Mouse (Mus musculus) heart, embryonic 15.5 days (tissue): Measurements from ENCODE around the gene Il2rb. TPM values are rescaled to one million over a fixed set of nuclear protein-coding genes. Genes with fewer than 3 reads are reported as not detected.

ENCODE experiments used
- ATAC-seq: fragments of 200-750 bp; cut with Nextera tagmentation; replicated peaks from 2 replicates; pipeline ENCODE4 v1.8.0; 2017; ENCODE audit warnings: low read depth, moderate TSS enrichment; ENCODE audit not compliant: insufficient number of reproducible peaks, insufficient read depth, low FRiP score
- H3K27ac ChIP-seq: fragments of 300-500 bp; sonication (generic); 2 replicates; pipeline ENCODE4 v1.5.1; 2015; ENCODE audit warnings: mild to moderate bottlenecking, inconsistent platforms
- H3K27me3 ChIP-seq: fragments of 300-500 bp; sonication (generic); 2 replicates; pipeline ENCODE4 v1.6.1; 2015; ENCODE audit warnings: inconsistent platforms
- H3K36me3 ChIP-seq: fragments of 300-500 bp; sonication (generic); 2 replicates; pipeline ENCODE4 v1.6.1; 2015; ENCODE audit warnings: mild to moderate bottlenecking, inconsistent platforms
- H3K4me1 ChIP-seq: fragments of 300-500 bp; sonication (generic); replicated peaks from 2 replicates; pipeline ENCODE4 v1.6.1; 2015; ENCODE audit warnings: inconsistent platforms
- H3K4me2 ChIP-seq: fragments of 300-500 bp; sonication (generic); 2 replicates; pipeline ENCODE4 v1.6.1; 2015; ENCODE audit warnings: inconsistent platforms, mild to moderate bottlenecking, moderate library complexity
- H3K4me3 ChIP-seq: fragments of 300-500 bp; sonication (generic); 2 replicates; pipeline ENCODE4 v1.5.1; 2015; ENCODE audit warnings: mild to moderate bottlenecking, inconsistent platforms
- H3K9ac ChIP-seq: fragments of 300-500 bp; sonication (generic); 2 replicates; pipeline ENCODE4 v1.6.1; 2015; ENCODE audit warnings: mild to moderate bottlenecking, inconsistent platforms
- H3K9me3 ChIP-seq: fragments of 300-500 bp; sonication (generic); replicated peaks from 2 replicates; pipeline ENCODE4 v1.6.1; 2016; ENCODE audit warnings: inconsistent platforms
- WGBS: fragments of 180-500 bp; shearing (Covaris S2); methylation state at CpG from one replicate; pipeline ENCODE4 v1.1.7; 2015; ENCODE audit warnings: mixed read lengths; 5-methylcytosine and 5-hydroxymethylcytosine counted together
- polyA plus RNA-seq: library from polyadenylated mRNA; unstranded; fragments of >200 nt; fragmentation: Nextera tagmentation; extraction: Ambion mirVana; gene quantifications from 2 replicates; pipeline ENCODE4 v1.2.1, GENCODE M21; 2015

Gene Il2rb
- polyA plus RNA-seq, 1 experiment from 2014 or later: 0.30 TPM

DNA sequence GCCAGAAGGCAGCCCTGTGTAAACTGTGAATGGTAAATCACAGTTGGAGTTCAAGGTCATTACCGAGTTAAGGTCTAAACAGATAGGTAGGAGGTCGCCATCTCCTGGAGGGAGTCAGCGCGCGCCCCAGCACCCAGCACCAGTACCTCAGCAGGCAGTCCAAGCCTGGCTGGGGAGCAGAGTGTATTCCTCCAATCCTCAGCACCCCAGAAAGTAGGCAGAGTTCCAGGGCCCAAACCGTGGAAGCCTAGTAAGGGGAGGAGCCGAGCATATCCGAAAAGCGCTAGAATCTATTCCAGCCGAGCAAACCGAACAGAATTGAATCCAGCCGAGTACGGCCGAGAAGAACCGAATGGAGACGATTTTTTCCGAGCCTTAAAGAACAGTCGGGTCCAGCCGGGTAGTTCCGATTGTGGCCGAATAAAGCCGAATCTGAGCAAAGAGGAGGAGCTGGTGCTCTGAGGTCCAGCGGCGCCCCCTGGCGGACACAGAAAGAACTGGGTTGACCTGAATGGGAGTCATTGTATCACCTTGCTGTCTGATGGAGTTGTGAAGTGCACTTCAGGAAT is 36.9 kb upstream of the Il2rb start:
- Histone ChIP-seq H3K36me3 (no peaks in the 10 kb centered on the region), H3K27ac (peak overlapping the region; percentile 94), H3K4me1 (peaks cover 44% of the 10 kb centered on the region), H3K4me3 (peak overlapping the region; percentile 32), H3K4me2 (peak overlapping the region; percentile 49), H3K27me3 (no peaks in the 10 kb centered on the region; the same call in 1 of the 2 replicates), H3K9ac (peak overlapping the region; percentile 26), H3K9me3 (no peaks in the 10 kb centered on the region)
- under 1% methylated on average over 25 of the region's 25 CpGs for whole genome bisulfite sequencing
- peak; percentile 82 for ATAC-seq

DNA sequence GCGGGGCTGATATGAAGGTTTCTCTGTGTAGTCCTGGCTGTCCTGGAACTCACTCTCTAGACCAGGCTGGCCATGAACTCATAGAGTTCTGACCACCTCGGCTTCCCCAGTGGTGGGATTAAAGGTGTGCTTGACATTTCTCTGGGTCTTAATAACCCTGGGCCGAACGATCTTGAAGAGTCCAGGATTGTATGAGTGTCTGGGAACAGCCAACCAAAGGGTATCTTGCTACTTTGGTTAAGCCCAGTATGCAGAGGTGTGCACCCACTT is 36.3 kb upstream of the Il2rb start:
- no peaks in the 10 kb centered on the region; the same call in 1 of the 2 replicates for H3K27me3 ChIP-seq
- peak overlapping the region; percentile 49 for H3K4me2 ChIP-seq
- peak overlapping the region; percentile 94 for H3K27ac ChIP-seq
- 62% methylated on average over 4 of the region's 4 CpGs for WGBS
- peak overlapping the region; percentile 26 for H3K9ac ChIP-seq
- H3K4me3 ChIP-seq: peak overlapping the region; percentile 32
- no peaks in the 10 kb centered on the region for H3K9me3 ChIP-seq
- peaks cover 44% of the 10 kb centered on the region for H3K4me1 ChIP-seq
- no peak for ATAC-seq
- H3K36me3 ChIP-seq: no peaks in the 10 kb centered on the region

DNA sequence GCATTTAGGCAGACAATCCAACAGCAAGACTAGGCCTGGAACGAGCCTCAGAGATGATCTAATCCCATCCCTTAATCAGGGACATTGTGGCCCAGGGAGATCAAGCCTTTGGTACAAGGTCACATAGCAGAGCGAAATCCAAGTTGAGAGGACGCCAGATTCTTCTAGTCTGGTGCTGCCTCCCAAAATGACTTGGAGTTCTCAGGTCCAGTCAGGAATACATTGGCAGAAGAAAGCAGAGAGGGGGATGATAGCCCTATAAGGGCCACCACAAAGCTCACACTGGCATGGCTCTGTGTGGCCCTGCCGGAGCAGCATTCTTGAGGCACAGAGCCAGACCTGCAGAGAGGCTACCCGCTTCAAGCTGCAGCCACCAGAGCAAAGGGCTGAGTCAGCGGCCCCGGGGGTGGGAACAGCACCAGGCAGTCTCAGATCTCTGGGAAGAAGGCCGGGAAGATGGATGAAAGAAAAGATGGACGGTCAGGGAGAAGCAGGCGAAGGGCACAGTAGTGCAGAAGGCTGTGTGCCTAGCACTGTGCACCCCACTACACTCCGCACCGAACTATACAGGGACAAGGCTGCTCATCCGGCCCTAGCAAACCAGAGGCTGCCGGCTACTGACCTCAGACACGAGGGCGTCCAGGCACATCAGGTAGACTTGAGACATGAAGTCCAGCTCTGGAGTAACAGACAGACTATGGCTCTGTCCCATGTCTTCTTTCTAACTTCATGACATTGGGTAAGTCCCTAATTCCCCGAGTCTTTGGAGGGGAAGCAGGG is 35.8 kb upstream of the Il2rb start, which contains the start of gene C1qtnf6:
Gene C1qtnf6, minus strand, starts transcription at position 746 of the 780 bp plus-strand sequence.
- Histone ChIP-seq H3K9ac (peak within 1 kb of the TSS; percentile 26), H3K27me3 (no peaks in the 10 kb centered on the region; the same call in 1 of the 2 replicates), H3K4me2 (peak within 1 kb of the TSS; percentile 49), H3K36me3 (no peaks in the 10 kb centered on the region), H3K27ac (peak within 1 kb of the TSS; percentile 94), H3K4me3 (peak within 1 kb of the TSS; percentile 32), H3K4me1 (peaks cover 44% of the 10 kb centered on the region), H3K9me3 (no peaks in the 10 kb centered on the region)
- WGBS: 61% methylated on average over 17 of the region's 17 CpGs
- no peak for ATAC-seq

DNA sequence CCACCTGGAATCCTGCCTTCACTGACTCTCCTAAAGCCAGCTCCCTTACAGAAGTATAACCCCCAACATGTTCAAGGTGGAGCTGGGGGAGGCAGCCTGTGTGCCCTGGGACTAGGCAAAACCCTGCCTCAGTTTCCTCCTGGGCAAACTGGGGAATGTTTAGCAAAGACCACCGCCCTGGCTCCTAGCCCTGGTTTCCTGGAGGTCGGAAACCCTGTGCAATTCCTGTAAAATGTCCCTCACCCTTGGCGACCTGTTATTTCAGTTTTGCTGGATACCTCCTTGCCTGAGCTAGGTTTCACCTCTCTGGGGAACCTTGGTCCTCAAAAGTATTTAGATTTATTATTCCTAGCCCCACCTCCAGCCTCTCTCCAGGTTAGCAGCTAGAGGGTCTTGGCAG is 35.1 kb upstream of the Il2rb start:
- peak overlapping the region; percentile 72 for H3K4me2 ChIP-seq
- peak overlapping the region; percentile 26; the same call in 1 of the 2 replicates for H3K9ac ChIP-seq
- H3K36me3 ChIP-seq: no peaks in the 10 kb centered on the region
- WGBS: 72% methylated on average over 3 of the region's 3 CpGs
- H3K9me3 ChIP-seq: no peaks in the 10 kb centered on the region
- peak overlapping the region; percentile 52; the same call in 1 of the 2 replicates for H3K4me3 ChIP-seq
- peak overlapping the region; percentile 94 for H3K27ac ChIP-seq
- no peaks in the 10 kb centered on the region for H3K27me3 ChIP-seq
- peaks cover 44% of the 10 kb centered on the region for H3K4me1 ChIP-seq
- no peak for ATAC-seq

DNA sequence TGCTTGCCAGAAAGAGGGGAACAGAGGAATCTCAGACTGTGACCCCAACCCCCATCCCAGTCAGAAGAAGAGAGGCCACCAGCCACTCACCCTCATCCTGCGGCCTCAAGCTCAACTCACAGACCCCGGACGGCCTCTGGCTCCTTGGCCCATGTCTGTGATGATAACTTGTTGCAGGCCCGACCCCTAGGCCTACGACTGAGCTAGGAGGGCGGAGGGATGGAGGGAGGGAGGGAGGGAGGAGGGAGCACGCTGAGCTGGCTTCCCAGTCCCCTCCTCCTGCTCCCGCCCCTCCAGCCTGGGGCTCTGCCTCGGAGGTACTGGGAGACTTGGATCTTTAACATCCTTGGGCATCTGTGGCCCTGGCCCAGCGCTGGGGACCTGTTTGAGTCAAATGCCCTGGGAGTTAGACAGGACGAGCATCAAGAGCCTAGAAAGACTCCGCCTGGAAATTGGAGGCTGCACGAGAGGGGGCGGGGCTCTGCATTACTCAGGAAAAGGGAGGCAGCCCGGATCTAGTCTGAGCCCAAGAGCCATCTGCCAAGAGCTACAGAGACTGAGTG is 34.4 kb upstream of the Il2rb start:
- peak overlapping the region; percentile 94 for H3K27ac ChIP-seq
- WGBS: 2% methylated on average over 15 of the region's 15 CpGs
- H3K9me3 ChIP-seq: no peaks in the 10 kb centered on the region
- no peaks in the 10 kb centered on the region for H3K27me3 ChIP-seq
- peaks cover 44% of the 10 kb centered on the region for H3K4me1 ChIP-seq
- H3K4me2 ChIP-seq: peak overlapping the region; percentile 72
- H3K4me3 ChIP-seq: peak overlapping the region; percentile 52
- no peaks in the 10 kb centered on the region for H3K36me3 ChIP-seq
- H3K9ac ChIP-seq: peak overlapping the region; percentile 62
- ATAC-seq: peak; percentile 47

DNA sequence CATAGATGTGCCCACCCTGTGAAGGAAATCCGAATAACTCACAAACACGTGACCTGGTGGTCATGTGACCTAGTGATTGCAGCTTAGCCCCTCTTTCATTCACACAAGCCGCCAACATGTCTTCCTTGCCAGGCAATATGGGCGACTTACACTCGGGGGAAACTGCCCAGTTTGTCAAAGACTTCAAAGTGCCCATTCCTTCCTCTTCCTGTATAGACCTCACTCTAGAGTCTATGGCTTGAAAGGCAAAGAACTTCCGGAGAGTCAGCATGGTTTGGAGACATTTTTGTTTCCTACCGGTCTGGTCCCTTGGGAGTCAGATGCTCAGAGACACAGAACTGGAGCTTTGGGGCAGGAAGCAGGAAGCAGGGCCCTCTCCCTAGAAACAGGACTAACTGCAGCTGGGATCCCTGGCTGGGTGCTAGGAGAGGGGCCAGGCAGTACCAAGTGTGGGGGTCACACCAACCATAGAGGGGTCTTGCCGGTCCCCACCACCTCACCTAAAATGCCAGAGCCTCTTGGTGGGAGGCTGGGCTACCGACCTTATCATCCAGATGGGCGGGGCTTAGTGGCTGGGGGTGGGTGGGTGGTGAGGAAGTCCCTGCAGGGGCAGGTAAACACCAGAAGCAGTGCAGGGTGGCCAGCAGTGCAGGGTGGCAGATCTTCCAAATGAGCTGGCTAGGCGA is 33.8 kb upstream of the Il2rb start:
- peaks cover 44% of the 10 kb centered on the region for H3K4me1 ChIP-seq
- peak; percentile 4; the same call in 1 of the 2 replicates for ATAC-seq
- no peaks in the 10 kb centered on the region for H3K9me3 ChIP-seq
- WGBS: 34% methylated on average over 11 of the region's 11 CpGs
- H3K27ac ChIP-seq: peak overlapping the region; percentile 94
- peak overlapping the region; percentile 72 for H3K4me2 ChIP-seq
- H3K9ac ChIP-seq: peak overlapping the region; percentile 62
- H3K36me3 ChIP-seq: no peaks in the 10 kb centered on the region
- peak overlapping the region; percentile 52 for H3K4me3 ChIP-seq
- no peaks in the 10 kb centered on the region for H3K27me3 ChIP-seq

DNA sequence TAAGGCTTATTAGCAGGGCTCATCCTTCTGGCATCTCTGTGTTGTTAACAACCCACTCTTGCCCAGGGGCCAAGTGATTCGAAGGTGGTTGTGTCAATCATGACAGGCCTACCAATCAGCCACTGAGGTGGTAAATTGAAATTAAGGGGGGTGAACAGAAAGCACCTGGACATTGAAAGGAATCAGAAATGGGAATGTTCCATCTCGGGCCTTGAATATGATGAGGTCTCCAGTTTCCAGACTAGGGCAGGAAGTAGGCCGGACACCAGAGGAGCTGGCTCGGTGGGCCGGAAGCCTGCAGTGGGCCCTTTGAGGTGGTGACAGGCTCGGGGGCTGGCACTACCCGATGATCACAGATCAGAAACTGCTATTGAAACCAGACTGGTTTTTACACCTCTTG is 32.9 kb upstream of the Il2rb start:
- no peak overlapping the region for H3K9ac ChIP-seq

DNA sequence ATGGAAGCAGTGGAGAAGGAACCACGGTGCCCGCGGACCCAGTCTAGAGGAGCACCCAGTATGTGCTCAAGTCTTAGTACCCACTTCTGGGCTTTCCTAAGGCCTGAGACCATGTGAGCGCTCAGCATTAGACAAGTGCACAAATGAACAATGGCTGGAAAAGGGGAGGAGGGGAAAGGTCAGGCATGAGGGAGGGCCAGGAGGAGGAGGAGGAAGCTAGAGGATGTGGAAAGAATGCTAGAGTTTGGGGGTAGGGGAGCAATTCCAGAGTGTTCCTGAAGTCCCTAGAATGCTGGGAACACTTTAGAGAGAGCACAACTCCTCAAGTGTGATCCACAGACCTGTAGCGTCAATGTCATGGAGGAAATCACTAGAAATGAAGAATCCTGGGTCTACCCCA is 29.1 kb upstream of the Il2rb start:
- Histone ChIP-seq H3K4me2 (no peak overlapping the region), H3K9me3 (no peaks in the 10 kb centered on the region), H3K27ac (no peak overlapping the region; the same call in 1 of the 2 replicates), H3K4me1 (peaks cover 21% of the 10 kb centered on the region), H3K4me3 (no peak overlapping the region), H3K9ac (no peak overlapping the region), H3K36me3 (no peaks in the 10 kb centered on the region), H3K27me3 (no peaks in the 10 kb centered on the region)
- ATAC-seq: no peak
- WGBS: 90% methylated on average over 5 of the region's 5 CpGs

More for the DNA sequence above, 32.9 kb upstream of the Il2rb start:
- Histone ChIP-seq H3K27me3 (no peaks in the 10 kb centered on the region), H3K9me3 (no peaks in the 10 kb centered on the region), H3K4me3 (no peak overlapping the region), H3K36me3 (no peaks in the 10 kb centered on the region), H3K4me1 (peaks cover 44% of the 10 kb centered on the region), H3K27ac (peak overlapping the region; percentile 94), H3K4me2 (peak overlapping the region; percentile 72)
- no peak for ATAC-seq
- WGBS: 58% methylated on average over 7 of the region's 7 CpGs

DNA sequence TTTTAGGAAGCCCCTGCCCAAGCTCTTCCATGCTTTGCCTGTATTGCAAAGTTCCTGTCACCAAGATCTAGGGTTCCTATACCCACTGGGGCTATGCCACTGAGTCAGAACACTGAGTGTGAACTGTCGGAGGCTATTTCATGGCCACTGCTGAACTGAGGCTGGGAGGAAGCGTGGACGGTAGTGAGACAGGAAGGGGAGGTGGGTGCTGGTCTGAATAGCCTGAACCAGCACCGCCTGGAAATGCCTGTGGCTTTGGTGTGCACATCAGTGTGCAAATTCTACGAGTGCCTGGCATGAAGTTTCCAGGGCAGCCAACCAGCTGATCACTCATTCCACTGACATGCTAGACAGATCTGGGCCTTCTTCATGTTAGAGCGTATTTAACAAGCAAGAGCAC is 26.8 kb upstream of the Il2rb start:
- ATAC-seq: no peak
- 68% methylated on average over 6 of the region's 6 CpGs for WGBS
- no peak overlapping the region for H3K27ac ChIP-seq

DNA sequence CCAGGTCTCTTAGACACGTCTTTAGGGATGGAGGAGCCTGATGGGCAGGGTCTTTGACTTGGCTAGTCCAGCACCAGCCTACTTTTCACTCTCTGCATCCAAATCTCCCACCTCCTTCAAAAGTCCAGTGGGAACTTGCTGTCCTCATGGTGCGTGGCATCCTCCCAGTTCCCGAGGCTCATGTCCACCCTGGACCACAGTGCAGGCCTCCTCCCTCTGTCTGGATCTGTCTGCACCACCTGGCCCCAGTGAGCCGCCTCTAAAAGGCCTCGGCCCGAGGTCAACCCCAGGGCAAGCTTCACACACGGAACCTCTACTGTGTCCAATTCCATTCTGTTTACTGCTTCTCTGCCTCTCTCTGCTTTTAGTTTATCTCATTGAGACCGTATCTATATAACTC is 26.3 kb upstream of the Il2rb start:
- no peaks in the 10 kb centered on the region for H3K36me3 ChIP-seq
- no peak overlapping the region for H3K4me3 ChIP-seq
- no peak for ATAC-seq
- no peak overlapping the region for H3K9ac ChIP-seq
- peaks cover 10% of the 10 kb centered on the region for H3K4me1 ChIP-seq
- no peaks in the 10 kb centered on the region for H3K27me3 ChIP-seq
- H3K27ac ChIP-seq: no peak overlapping the region
- 68% methylated on average over 8 of the region's 8 CpGs for WGBS
- no peaks in the 10 kb centered on the region for H3K9me3 ChIP-seq
- no peak overlapping the region for H3K4me2 ChIP-seq

More for the DNA sequence above, 26.8 kb upstream of the Il2rb start:
- Histone ChIP-seq H3K4me2 (no peak overlapping the region), H3K27me3 (no peaks in the 10 kb centered on the region), H3K9me3 (no peaks in the 10 kb centered on the region), H3K4me3 (no peak overlapping the region), H3K4me1 (peaks cover 10% of the 10 kb centered on the region), H3K36me3 (no peaks in the 10 kb centered on the region), H3K9ac (no peak overlapping the region)

DNA sequence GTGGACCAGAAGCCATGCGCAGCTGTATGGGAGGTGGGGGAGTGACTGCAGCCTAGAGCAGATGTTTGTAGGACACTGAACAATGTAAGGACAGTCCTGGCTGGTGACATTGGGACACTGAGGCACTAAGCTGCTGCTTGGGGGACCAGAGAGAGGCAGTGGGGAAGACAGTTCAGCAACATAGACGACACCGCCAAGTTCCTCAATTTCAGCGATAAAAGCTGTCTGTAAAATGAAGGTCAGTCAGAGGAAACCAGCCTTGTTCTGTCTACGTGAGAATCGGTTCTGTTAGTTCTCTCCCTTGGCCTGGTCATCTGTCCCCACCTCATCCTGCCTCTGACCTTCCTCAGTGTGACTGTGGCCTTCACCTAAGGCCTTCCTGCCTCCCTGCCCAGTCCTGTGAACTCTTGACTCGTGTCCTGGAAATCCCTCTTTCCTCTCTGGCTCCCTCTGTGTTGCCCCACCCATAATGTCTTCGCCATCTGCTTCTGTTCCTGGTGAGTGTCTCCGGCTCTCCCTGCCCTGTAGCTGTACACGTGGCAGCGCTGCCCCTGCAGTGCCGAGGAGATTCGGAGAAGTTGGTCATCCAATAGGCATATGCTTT is 25.1 kb upstream of the Il2rb start:
- WGBS: 52% methylated on average over 13 of the region's 13 CpGs
- Histone ChIP-seq H3K27me3 (no peaks in the 10 kb centered on the region), H3K4me2 (no peak overlapping the region), H3K27ac (peak overlapping the region; percentile 60; the same call in 1 of the 2 replicates), H3K4me1 (peaks cover 10% of the 10 kb centered on the region), H3K9ac (no peak overlapping the region), H3K36me3 (no peaks in the 10 kb centered on the region), H3K9me3 (no peaks in the 10 kb centered on the region), H3K4me3 (no peak overlapping the region)
- 0 out of 2 replicates have a peak, but pooled peaks have one; percentile 35 for ATAC-seq
